Mouse (Mus musculus): ENCODE measurements around the gene Alcam. TPM values are rescaled to one million over a fixed set of nuclear protein-coding genes. Genes with fewer than 3 reads are reported as not detected.

Gene Alcam
- total and polyA plus RNA-seq, 2 experiments, result 8.7 to 52.0 TPM

DNA sequence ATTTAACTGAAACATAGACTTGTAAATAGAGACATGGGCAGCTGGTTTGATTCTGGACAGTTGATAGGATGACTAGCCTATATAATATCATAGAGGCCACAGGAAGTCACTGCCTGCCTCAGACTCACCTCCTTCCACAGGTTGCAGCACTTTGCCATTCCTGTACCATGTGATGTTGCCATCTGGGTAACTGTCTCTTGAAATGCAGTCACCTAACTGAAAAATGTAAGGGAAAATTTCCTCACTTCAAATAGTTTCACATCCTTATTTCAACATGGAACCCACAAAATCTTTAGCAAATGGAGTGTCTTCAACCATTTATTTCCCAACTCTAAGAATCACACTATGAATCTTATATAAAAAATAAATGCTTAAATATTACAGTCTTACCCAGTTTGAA lies 158.3 kb downstream of the Alcam start:
- no peak overlapping the region for H3K27ac ChIP-seq (replicated peaks; ENCODE audit: insufficient read depth, low read depth, low read length)
- H3K4me1 ChIP-seq (ENCODE audit: control insufficient read depth, insufficient read depth, low read length), result no peaks in the 10 kb centered on the region
- H3K36me3 ChIP-seq (ENCODE audit: control insufficient read depth, insufficient read depth, low read length), result peaks cover 17% of the 10 kb centered on the region; the same call in 1 of the 2 replicates
- H3K79me2 ChIP-seq (ENCODE audit: control insufficient read depth, insufficient read depth, low read length), result no peaks in the 10 kb centered on the region
- no peaks in the 10 kb centered on the region for H3K27me3 ChIP-seq (ENCODE audit: control insufficient read depth, insufficient read depth, low read length)
- DNase-seq (ENCODE audit: extremely low read depth, low read depth, low spot score), result no peak
- H3K4me3 ChIP-seq (ENCODE audit: insufficient read depth, low read depth, low read length), result no peak overlapping the region
- no peak overlapping the region for H3K9ac ChIP-seq (ENCODE audit: low read depth, low read length)
- TF ChIP-seq POLR2A (IDR thresholded peaks at IDR 0.05; ENCODE audit: extremely low read depth, insufficient read depth, low read length) (no peak), CTCF (IDR thresholded peaks at IDR 0.05; ENCODE audit: low read depth, low read length) (no peak)

DNA sequence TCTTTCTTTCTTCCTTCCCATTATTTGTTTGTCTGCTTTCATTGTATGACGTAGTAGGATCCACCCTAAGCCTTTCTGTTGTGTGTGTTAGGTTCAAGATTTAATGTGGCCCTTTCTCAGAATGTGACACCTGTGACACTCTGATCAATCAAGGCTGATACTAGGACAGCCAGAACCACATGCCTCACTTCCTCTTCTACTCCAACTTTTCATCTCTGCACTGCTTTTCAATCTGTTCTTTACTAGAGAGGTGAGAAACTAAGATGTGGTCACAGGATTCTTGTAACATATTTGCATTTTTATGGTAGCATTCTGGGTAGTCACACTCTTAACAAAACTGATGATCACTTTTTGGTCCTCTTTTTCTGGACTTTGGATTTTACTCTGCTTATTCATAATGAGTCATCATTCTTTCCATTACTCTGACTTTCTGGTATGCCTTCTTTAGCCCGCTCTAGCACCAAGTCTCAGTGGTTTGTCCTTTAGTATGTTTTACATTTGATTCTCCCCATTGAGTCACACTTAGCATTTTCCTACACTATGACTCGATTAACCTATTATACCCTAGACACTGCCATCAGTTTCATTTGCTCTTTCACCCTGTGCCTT lies 161.3 kb downstream of the Alcam start:
- TF ChIP-seq POLR2A (IDR thresholded peaks at IDR 0.05; ENCODE audit: extremely low read depth, insufficient read depth, low read length) (no peak), CTCF (IDR thresholded peaks at IDR 0.05; ENCODE audit: low read depth, low read length) (no peak)
- no peaks in the 10 kb centered on the region for H3K4me1 ChIP-seq (ENCODE audit: control insufficient read depth, insufficient read depth, low read length)
- no peak overlapping the region for H3K9ac ChIP-seq (ENCODE audit: low read depth, low read length)
- peaks cover 37% of the 10 kb centered on the region for H3K36me3 ChIP-seq (ENCODE audit: control insufficient read depth, insufficient read depth, low read length)
- WGBS, result 89% methylated on average over 3 of the region's 3 CpGs
- DNase-seq (ENCODE audit: extremely low read depth, low read depth, low spot score), result no peak
- no peaks in the 10 kb centered on the region for H3K79me2 ChIP-seq (ENCODE audit: control insufficient read depth, insufficient read depth, low read length)
- no peak overlapping the region for H3K27ac ChIP-seq (replicated peaks; ENCODE audit: insufficient read depth, low read depth, low read length)
- H3K4me3 ChIP-seq (ENCODE audit: insufficient read depth, low read depth, low read length), result no peak overlapping the region
- no peaks in the 10 kb centered on the region for H3K27me3 ChIP-seq (ENCODE audit: control insufficient read depth, insufficient read depth, low read length)

DNA sequence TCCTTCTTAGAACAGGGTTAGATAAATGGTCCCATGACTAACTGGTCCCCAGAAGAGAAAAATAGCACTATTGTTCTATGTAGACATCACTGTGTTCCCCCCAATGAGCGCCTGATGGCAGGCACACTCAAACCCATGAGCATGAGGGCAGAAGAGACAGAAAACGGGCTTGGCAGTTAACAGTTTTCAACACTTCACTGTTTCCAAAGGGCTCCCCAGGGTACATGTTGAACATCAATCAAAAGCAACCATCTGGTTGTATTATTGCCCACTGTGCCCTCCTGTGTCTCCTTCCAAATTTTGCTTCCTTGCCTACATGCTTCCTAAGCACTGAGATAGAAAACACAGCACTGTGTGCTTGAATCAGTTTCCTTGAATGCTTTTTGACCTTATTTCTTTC lies 173.7 kb downstream of the Alcam start:
- Histone ChIP-seq H3K79me2 (ENCODE audit: control insufficient read depth, insufficient read depth, low read length) (no peaks in the 10 kb centered on the region), H3K27me3 (ENCODE audit: control insufficient read depth, insufficient read depth, low read length) (no peaks in the 10 kb centered on the region), H3K27ac (replicated peaks; ENCODE audit: insufficient read depth, low read depth, low read length) (no peak overlapping the region), H3K4me1 (ENCODE audit: control insufficient read depth, insufficient read depth, low read length) (no peaks in the 10 kb centered on the region), H3K4me3 (ENCODE audit: insufficient read depth, low read depth, low read length) (no peak overlapping the region), H3K9ac (ENCODE audit: low read depth, low read length) (no peak overlapping the region), H3K36me3 (ENCODE audit: control insufficient read depth, insufficient read depth, low read length) (peaks cover 8% of the 10 kb centered on the region; the same call in 1 of the 2 replicates)
- TF ChIP-seq POLR2A (IDR thresholded peaks at IDR 0.05; ENCODE audit: extremely low read depth, insufficient read depth, low read length), result no peak
- no peak for TF ChIP-seq CTCF (IDR thresholded peaks at IDR 0.05; ENCODE audit: low read depth, low read length)
- 90% methylated on average over 2 of the region's 2 CpGs for WGBS
- no peak for DNase-seq (ENCODE audit: extremely low read depth, low read depth, low spot score)

DNA sequence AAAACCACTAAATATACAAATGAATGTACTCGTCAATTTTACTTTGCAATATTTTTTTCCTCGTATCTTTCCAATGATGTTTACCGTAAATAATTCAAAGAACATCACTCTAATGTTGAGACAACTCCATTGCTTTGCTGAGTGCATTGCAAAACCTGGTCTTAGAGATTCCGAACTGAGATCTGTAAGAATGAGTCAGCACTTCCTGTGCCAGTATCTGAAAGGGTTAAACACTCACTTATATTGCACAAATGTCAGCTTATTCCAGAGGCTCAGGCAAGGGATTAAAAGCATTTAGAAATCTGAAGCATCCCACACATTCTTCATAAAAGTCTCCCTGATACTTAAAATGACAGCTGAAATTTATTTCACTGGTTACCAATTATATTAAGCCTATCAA lies 188.8 kb downstream of the Alcam start:
- Histone ChIP-seq H3K4me1 (ENCODE audit: control insufficient read depth, insufficient read depth, low read length) (peaks cover 5% of the 10 kb centered on the region), H3K27me3 (ENCODE audit: control insufficient read depth, insufficient read depth, low read length) (no peaks in the 10 kb centered on the region), H3K79me2 (ENCODE audit: control insufficient read depth, insufficient read depth, low read length) (no peaks in the 10 kb centered on the region), H3K36me3 (ENCODE audit: control insufficient read depth, insufficient read depth, low read length) (0 out of 2 replicates have a peak, but pooled peaks cover 2% of the 10 kb centered on the region), H3K9ac (ENCODE audit: low read depth, low read length) (no peak overlapping the region), H3K27ac (replicated peaks; ENCODE audit: insufficient read depth, low read depth, low read length) (no peak overlapping the region), H3K4me3 (ENCODE audit: insufficient read depth, low read depth, low read length) (no peak overlapping the region)
- TF ChIP-seq POLR2A (IDR thresholded peaks at IDR 0.05; ENCODE audit: extremely low read depth, insufficient read depth, low read length) (no peak), CTCF (IDR thresholded peaks at IDR 0.05; ENCODE audit: low read depth, low read length) (no peak)
- DNase-seq (ENCODE audit: extremely low read depth, low read depth, low spot score), result no peak
- 84% methylated on average over 4 of the region's 4 CpGs for WGBS

DNA sequence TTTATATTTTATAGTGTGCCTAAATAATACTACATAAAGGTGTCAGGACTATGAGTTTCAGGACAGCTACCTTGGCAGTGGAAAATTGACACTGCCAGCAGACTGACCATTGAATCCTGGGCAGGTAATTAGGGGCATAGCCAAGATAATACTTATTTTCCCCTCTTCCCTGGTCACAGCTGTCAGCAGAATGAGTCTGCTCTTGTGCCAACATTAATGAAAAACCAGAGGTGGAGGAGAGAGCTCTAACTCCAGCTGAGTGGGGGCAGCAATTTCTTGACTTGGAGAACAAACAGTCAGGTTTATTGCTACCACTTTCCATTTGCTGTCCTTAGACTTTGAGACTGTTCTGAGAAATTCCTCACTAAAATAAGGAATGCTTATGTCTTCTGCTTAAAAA lies 190.1 kb downstream of the Alcam start:
- no peak overlapping the region for H3K27ac ChIP-seq (replicated peaks; ENCODE audit: insufficient read depth, low read depth, low read length)
- no peak for DNase-seq (ENCODE audit: extremely low read depth, low read depth, low spot score)
- peaks cover 4% of the 10 kb centered on the region; the same call in 1 of the 2 replicates for H3K36me3 ChIP-seq (ENCODE audit: control insufficient read depth, insufficient read depth, low read length)
- no peak for TF ChIP-seq POLR2A (IDR thresholded peaks at IDR 0.05; ENCODE audit: extremely low read depth, insufficient read depth, low read length)
- TF ChIP-seq CTCF (IDR thresholded peaks at IDR 0.05; ENCODE audit: low read depth, low read length), result no peak
- no peaks in the 10 kb centered on the region for H3K79me2 ChIP-seq (ENCODE audit: control insufficient read depth, insufficient read depth, low read length)
- peaks cover 5% of the 10 kb centered on the region for H3K4me1 ChIP-seq (ENCODE audit: control insufficient read depth, insufficient read depth, low read length)
- no peak overlapping the region for H3K9ac ChIP-seq (ENCODE audit: low read depth, low read length)
- H3K4me3 ChIP-seq (ENCODE audit: insufficient read depth, low read depth, low read length), result no peak overlapping the region
- no peaks in the 10 kb centered on the region for H3K27me3 ChIP-seq (ENCODE audit: control insufficient read depth, insufficient read depth, low read length)

DNA sequence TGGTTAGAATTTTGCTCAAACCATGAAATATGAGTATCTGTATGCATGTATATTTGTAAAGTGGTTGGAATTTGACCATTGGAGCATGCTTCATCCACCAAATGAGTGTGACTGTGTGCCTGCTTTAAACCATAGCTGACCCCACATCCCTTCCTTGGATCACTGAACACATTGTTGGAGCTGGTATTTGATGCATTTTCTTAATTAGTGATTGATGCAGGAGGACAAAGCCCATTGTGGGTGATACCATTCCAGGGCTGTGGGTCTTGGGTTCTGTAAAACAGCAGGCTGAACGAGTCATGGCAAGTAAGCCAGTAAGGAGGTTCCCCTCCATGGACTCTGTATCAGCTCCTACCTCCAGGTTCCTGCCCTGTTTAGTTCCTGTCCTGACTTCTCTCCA lies 191.3 kb downstream of the Alcam start:
- Histone ChIP-seq H3K9ac (ENCODE audit: low read depth, low read length) (no peak overlapping the region), H3K36me3 (ENCODE audit: control insufficient read depth, insufficient read depth, low read length) (peaks cover 4% of the 10 kb centered on the region; the same call in 1 of the 2 replicates), H3K4me1 (ENCODE audit: control insufficient read depth, insufficient read depth, low read length) (peaks cover 2% of the 10 kb centered on the region), H3K27ac (replicated peaks; ENCODE audit: insufficient read depth, low read depth, low read length) (no peak overlapping the region), H3K4me3 (ENCODE audit: insufficient read depth, low read depth, low read length) (no peak overlapping the region), H3K27me3 (ENCODE audit: control insufficient read depth, insufficient read depth, low read length) (no peaks in the 10 kb centered on the region), H3K79me2 (ENCODE audit: control insufficient read depth, insufficient read depth, low read length) (no peaks in the 10 kb centered on the region)
- no peak for TF ChIP-seq POLR2A (IDR thresholded peaks at IDR 0.05; ENCODE audit: extremely low read depth, insufficient read depth, low read length)
- TF ChIP-seq CTCF (IDR thresholded peaks at IDR 0.05; ENCODE audit: low read depth, low read length), result no peak
- DNase-seq (ENCODE audit: extremely low read depth, low read depth, low spot score), result no peak
- 95% methylated on average over 1 of the region's 1 CpGs for WGBS

All from liver, adult 2 months (tissue).